Mouse (Mus musculus): ENCODE data around the gene Col6a3. TPM values are rescaled to one million over a fixed set of nuclear protein-coding genes. Genes with fewer than 3 reads are reported as not detected.

Col6a3 gene
- polyA plus RNA-seq, 1 experiment from 2014 or later = 324 TPM

- peak overlapping the region; percentile 75 for H3K27ac ChIP-seq (replicated peaks; ENCODE audit: low read depth, low read length)
- 26% methylated on average over 17 of the region's 17 CpGs for WGBS
- peak; percentile 86 for DNase-seq (ENCODE audit: low spot score)
These were observed 89.8 kb downstream of the Col6a3 start for GRCm38 (mm10) chr1:90753869-90754563.

GRCm38 (mm10) chr1:90751221-90751620 lies 92.5 kb downstream of the Col6a3 start:
- Histone ChIP-seq H3K4me3 (ENCODE audit: low read depth, low read length) (no peak overlapping the region), H3K9me3 (ENCODE audit: control insufficient read depth, low read length) (no peaks in the 10 kb centered on the region), H3K27ac (replicated peaks; ENCODE audit: low read depth, low read length) (no peak overlapping the region; the same call in 1 of the 2 replicates), H3K36me3 (ENCODE audit: control insufficient read depth, insufficient read depth, low read length) (no peaks in the 10 kb centered on the region), H3K4me1 (ENCODE audit: control insufficient read depth, insufficient read depth, low read length) (peaks cover 28% of the 10 kb centered on the region), H3K27me3 (replicated peaks; ENCODE audit: control insufficient read depth, insufficient read depth, low read length) (no peaks in the 10 kb centered on the region), H3K9ac (ENCODE audit: low read depth, low read length) (no peak overlapping the region), H3K4me2 (ENCODE audit: low read depth, low read length) (no peak overlapping the region)
- WGBS = 53% methylated on average over 4 of the region's 4 CpGs
- DNase-seq (ENCODE audit: low spot score) (no peak), ATAC-seq (ENCODE audit: low read depth) (no peak)

More at GRCm38 (mm10) chr1:90753869-90754563, 89.8 kb downstream of the Col6a3 start:
- Histone ChIP-seq H3K4me3 (ENCODE audit: low read depth, low read length) (no peak overlapping the region), H3K4me2 (ENCODE audit: low read depth, low read length) (peak overlapping the region; percentile 19), H3K27me3 (replicated peaks; ENCODE audit: control insufficient read depth, insufficient read depth, low read length) (no peaks in the 10 kb centered on the region), H3K9me3 (ENCODE audit: control insufficient read depth, low read length) (no peaks in the 10 kb centered on the region), H3K4me1 (ENCODE audit: control insufficient read depth, insufficient read depth, low read length) (peaks cover 27% of the 10 kb centered on the region), H3K9ac (ENCODE audit: low read depth, low read length) (0 out of 2 replicates have a peak overlapping the region, but pooled peaks have one; percentile 20), H3K36me3 (ENCODE audit: control insufficient read depth, insufficient read depth, low read length) (no peaks in the 10 kb centered on the region)
- ATAC-seq (ENCODE audit: low read depth) = peak; percentile 51; the same call in 1 of the 2 replicates

GRCm38 (mm10) chr1:90750169-90750568 lies 93.6 kb downstream of the Col6a3 start:
- Histone ChIP-seq H3K36me3 (ENCODE audit: control insufficient read depth, insufficient read depth, low read length) (no peaks in the 10 kb centered on the region), H3K9ac (ENCODE audit: low read depth, low read length) (no peak overlapping the region), H3K27ac (replicated peaks; ENCODE audit: low read depth, low read length) (peak overlapping the region; percentile 48)

GRCm38 (mm10) chr1:90748544-90748943 lies 95.2 kb downstream of the Col6a3 start:
- H3K27ac ChIP-seq (replicated peaks; ENCODE audit: low read depth, low read length) = no peak overlapping the region
- no peak overlapping the region for H3K4me2 ChIP-seq (ENCODE audit: low read depth, low read length)
- no peaks in the 10 kb centered on the region for H3K27me3 ChIP-seq (replicated peaks; ENCODE audit: control insufficient read depth, insufficient read depth, low read length)
- WGBS = 59% methylated on average over 4 of the region's 4 CpGs
- no peaks in the 10 kb centered on the region for H3K9me3 ChIP-seq (ENCODE audit: control insufficient read depth, low read length)
- DNase-seq (ENCODE audit: low spot score) = no peak
- no peaks in the 10 kb centered on the region for H3K36me3 ChIP-seq (ENCODE audit: control insufficient read depth, insufficient read depth, low read length)
- peaks cover 37% of the 10 kb centered on the region for H3K4me1 ChIP-seq (ENCODE audit: control insufficient read depth, insufficient read depth, low read length)
- no peak for ATAC-seq (ENCODE audit: low read depth)
- no peak overlapping the region for H3K9ac ChIP-seq (ENCODE audit: low read depth, low read length)
- no peak overlapping the region for H3K4me3 ChIP-seq (ENCODE audit: low read depth, low read length)

More at GRCm38 (mm10) chr1:90750169-90750568, 93.6 kb downstream of the Col6a3 start:
- DNase-seq (ENCODE audit: low spot score) (peak; percentile 92), ATAC-seq (ENCODE audit: low read depth) (peak; percentile 81)
- Histone ChIP-seq H3K4me3 (ENCODE audit: low read depth, low read length) (no peak overlapping the region), H3K4me2 (ENCODE audit: low read depth, low read length) (no peak overlapping the region), H3K27me3 (replicated peaks; ENCODE audit: control insufficient read depth, insufficient read depth, low read length) (no peaks in the 10 kb centered on the region), H3K4me1 (ENCODE audit: control insufficient read depth, insufficient read depth, low read length) (peaks cover 36% of the 10 kb centered on the region), H3K9me3 (ENCODE audit: control insufficient read depth, low read length) (no peaks in the 10 kb centered on the region)
- 21% methylated on average over 8 of the region's 8 CpGs for WGBS

GRCm38 (mm10) chr1:90743941-90744386 lies 99.8 kb downstream of the Col6a3 start:
- DNase-seq (ENCODE audit: low spot score) = peak; percentile 82
- peaks cover 35% of the 10 kb centered on the region for H3K4me1 ChIP-seq (ENCODE audit: control insufficient read depth, insufficient read depth, low read length)
- no peaks in the 10 kb centered on the region for H3K36me3 ChIP-seq (ENCODE audit: control insufficient read depth, insufficient read depth, low read length)
- WGBS = 10% methylated on average over 14 of the region's 14 CpGs
- H3K27me3 ChIP-seq (replicated peaks; ENCODE audit: control insufficient read depth, insufficient read depth, low read length) = no peaks in the 10 kb centered on the region
- 0 out of 2 replicates have a peak overlapping the region, but pooled peaks have one; percentile 5 for H3K4me3 ChIP-seq (ENCODE audit: low read depth, low read length)
- H3K27ac ChIP-seq (replicated peaks; ENCODE audit: low read depth, low read length) = peak overlapping the region; percentile 64
- peak overlapping the region; percentile 49; the same call in 1 of the 2 replicates for H3K9ac ChIP-seq (ENCODE audit: low read depth, low read length)
- no peaks in the 10 kb centered on the region for H3K9me3 ChIP-seq (ENCODE audit: control insufficient read depth, low read length)
- H3K4me2 ChIP-seq (ENCODE audit: low read depth, low read length) = peak overlapping the region; percentile 51
- ATAC-seq (ENCODE audit: low read depth) = peak; percentile 81; the same call in 1 of the 2 replicates

GRCm38 (mm10) chr1:90743445-90743844 lies 100.3 kb downstream of the Col6a3 start:
- H3K4me2 ChIP-seq (ENCODE audit: low read depth, low read length) = no peak overlapping the region; the same call in 1 of the 2 replicates
- no peaks in the 10 kb centered on the region for H3K27me3 ChIP-seq (replicated peaks; ENCODE audit: control insufficient read depth, insufficient read depth, low read length)
- H3K4me1 ChIP-seq (ENCODE audit: control insufficient read depth, insufficient read depth, low read length) = peaks cover 35% of the 10 kb centered on the region
- no peak overlapping the region for H3K9ac ChIP-seq (ENCODE audit: low read depth, low read length)
- 0 out of 2 replicates have a peak overlapping the region, but pooled peaks have one; percentile 64 for H3K27ac ChIP-seq (replicated peaks; ENCODE audit: low read depth, low read length)
- no peaks in the 10 kb centered on the region for H3K9me3 ChIP-seq (ENCODE audit: control insufficient read depth, low read length)
- 83% methylated on average over 1 of the region's 1 CpGs for WGBS
- no peak for DNase-seq (ENCODE audit: low spot score)
- no peak for ATAC-seq (ENCODE audit: low read depth)
- H3K36me3 ChIP-seq (ENCODE audit: control insufficient read depth, insufficient read depth, low read length) = no peaks in the 10 kb centered on the region
- no peak overlapping the region for H3K4me3 ChIP-seq (ENCODE audit: low read depth, low read length)

- Histone ChIP-seq H3K27ac (replicated peaks; ENCODE audit: low read depth, low read length) (no peak overlapping the region), H3K4me2 (ENCODE audit: low read depth, low read length) (no peak overlapping the region), H3K9ac (ENCODE audit: low read depth, low read length) (no peak overlapping the region), H3K4me3 (ENCODE audit: low read depth, low read length) (no peak overlapping the region), H3K27me3 (replicated peaks; ENCODE audit: control insufficient read depth, insufficient read depth, low read length) (no peaks in the 10 kb centered on the region), H3K4me1 (ENCODE audit: control insufficient read depth, insufficient read depth, low read length) (peaks cover 35% of the 10 kb centered on the region), H3K36me3 (ENCODE audit: control insufficient read depth, insufficient read depth, low read length) (no peaks in the 10 kb centered on the region), H3K9me3 (ENCODE audit: control insufficient read depth, low read length) (no peaks in the 10 kb centered on the region)
- ATAC-seq (ENCODE audit: low read depth) (no peak), DNase-seq (ENCODE audit: low spot score) (no peak)
- 71% methylated on average over 7 of the region's 7 CpGs for WGBS
These were observed 101.1 kb downstream of the Col6a3 start for GRCm38 (mm10) chr1:90742641-90743040.

GRCm38 (mm10) chr1:90740216-90741170 lies 103.3 kb downstream of the Col6a3 start:
- H3K9me3 ChIP-seq (ENCODE audit: control insufficient read depth, low read length) = no peaks in the 10 kb centered on the region
- DNase-seq (ENCODE audit: low spot score) = peak; percentile 68
- no peaks in the 10 kb centered on the region for H3K36me3 ChIP-seq (ENCODE audit: control insufficient read depth, insufficient read depth, low read length)
- H3K4me2 ChIP-seq (ENCODE audit: low read depth, low read length) = no peak overlapping the region
- H3K27me3 ChIP-seq (replicated peaks; ENCODE audit: control insufficient read depth, insufficient read depth, low read length) = no peaks in the 10 kb centered on the region
- H3K4me3 ChIP-seq (ENCODE audit: low read depth, low read length) = no peak overlapping the region
- H3K27ac ChIP-seq (replicated peaks; ENCODE audit: low read depth, low read length) = peak overlapping the region; percentile 34
- peaks cover 28% of the 10 kb centered on the region for H3K4me1 ChIP-seq (ENCODE audit: control insufficient read depth, insufficient read depth, low read length)
- 66% methylated on average over 11 of the region's 11 CpGs for WGBS
- ATAC-seq (ENCODE audit: low read depth) = no peak
- no peak overlapping the region for H3K9ac ChIP-seq (ENCODE audit: low read depth, low read length)

Measured in embryonic facial prominence, embryonic 14.5 days (tissue).